ENCODE assay signal across 7 mouse cellular contexts in genomic region chr5:148678285-148678937, GRCm38 (mm10).
DNase-seq lines count a peak whose midpoint lies in the region; ATAC-seq and TF ChIP-seq lines count a peak whose summit lies in the region.
"Not testable (repeated sequence)": the region's sequence is repeated elsewhere in the genome, so short reads cannot be mapped to it uniquely, and the experiment has no call there.

No protein-coding gene starts in this region.

- peaks cover 16% of the 10 kb centered on the region for H3K9me3 ChIP-seq in CH12.LX (replicated peaks; ENCODE audit: low read length)

- H3K4me2 ChIP-seq in CH12.LX (ENCODE audit: insufficient read depth, low read depth, poor library complexity, severe bottlenecking): not testable (repeated sequence)

- DNase-seq in B cell, adult 2 months: peak; percentile 45 to 48
- DNase-seq in CH12.LX (ENCODE audit: extremely low read depth): peak; percentile 38
- peak; percentile 77 for DNase-seq in induced T-regulatory cell, adult 2 months (ENCODE audit: low read depth)
- peak; percentile 44 for DNase-seq in naive thymus-derived CD4-positive, alpha-beta T cell, adult 2 months (ENCODE audit: low read depth)
- not testable (repeated sequence) for DNase-seq in spleen, adult 2 months (ENCODE audit: low read depth in 1 of 2, low spot score in 2 of 2)

- peaks cover 4 to 17% of the 10 kb centered on the region in 2 experiments; a peak in 3 of 4 replicates for H3K4me1 ChIP-seq in CH12.LX (ENCODE audit: control insufficient read depth in 1 of 2, insufficient read depth in 2 of 2)
- peaks cover 11% of the 10 kb centered on the region for H3K4me1 ChIP-seq in bone marrow macrophage, adult 2 months (ENCODE audit: control insufficient read depth, insufficient read depth, low read length)
- not testable (repeated sequence) for H3K4me1 ChIP-seq in spleen, adult 2 months (ENCODE audit: control insufficient read depth, insufficient read depth, insufficient read length)

- WGBS in spleen, adult 2 months: 64% methylated on average over 12 of the region's 12 CpGs

- TF ChIP-seq POLR2A in CH12.LX (IDR thresholded peaks at IDR 0.05; ENCODE audit: low read depth, low read length); bone marrow macrophage, adult 2 months (IDR thresholded peaks at IDR 0.05; ENCODE audit: borderline replicate concordance, low read depth, low read length); spleen, adult 2 months (IDR thresholded peaks at IDR 0.05; ENCODE audit: low read depth, low read length): not testable (repeated sequence)

- not testable (repeated sequence) for TF ChIP-seq RAD21 in CH12.LX (IDR thresholded peaks at IDR 0.05; ENCODE audit: low read depth, low read length)

- ATAC-seq in megakaryocyte, adult 5-6 weeks (ENCODE audit: poor library complexity, severe bottlenecking): peak; percentile 46; the same call in 1 of the 2 replicates

- not testable (repeated sequence) for H3K27ac ChIP-seq in CH12.LX (ENCODE audit: insufficient read depth, low read depth)
- peak overlapping the region; percentile 95 for H3K27ac ChIP-seq in bone marrow macrophage, adult 2 months (ENCODE audit: insufficient read depth, low read depth, low read length)
- peak overlapping the region; percentile 65 for H3K27ac ChIP-seq in spleen, adult 2 months (ENCODE audit: insufficient read depth, low read length)

- H3K36me3 ChIP-seq in CH12.LX (replicated peaks in 1 of 2; ENCODE audit: control insufficient read depth in 1 of 2, insufficient read depth in 1 of 2, low read length in 1 of 2); spleen, adult 2 months (ENCODE audit: control insufficient read depth, insufficient read depth, low read length): not testable (repeated sequence)

- H3K27me3 ChIP-seq in CH12.LX (replicated peaks); spleen, adult 2 months (ENCODE audit: control insufficient read depth, insufficient read depth, low read length): not testable (repeated sequence)

- dilution Hi-C loops in CH12.LX (cut with MboI; ENCODE audit: extremely low pct_ligation_motif_present, extremely low pct_unique_long_range_greater_than_20kb, low sequenced_read_pairs): not testable (repeated sequence)

- not testable (repeated sequence) for H3K79me2 ChIP-seq in CH12.LX (replicated peaks; ENCODE audit: control insufficient read depth, extremely low read depth, insufficient read depth, poor library complexity, severe bottlenecking)

- TF ChIP-seq CTCF in CH12.LX (conservative IDR thresholded peaks at IDR 0.05 in 1 of 2, IDR thresholded peaks at IDR 0.05 in 1 of 2; ENCODE audit: low read depth in 2 of 2, low read length in 2 of 2); bone marrow macrophage, adult 2 months (IDR thresholded peaks at IDR 0.05; ENCODE audit: low read depth, low read length); spleen, adult 2 months (IDR thresholded peaks at IDR 0.05; ENCODE audit: extremely low read depth, insufficient read depth, insufficient read length, insufficient replicate concordance): not testable (repeated sequence)

- 0 out of 2 replicates have a peak, but pooled peaks have one; percentile 14 for TF ChIP-seq EP300 in CH12.LX (IDR thresholded peaks at IDR 0.05; ENCODE audit: low read length)

- not testable (repeated sequence) for H3K4me3 ChIP-seq in CH12.LX (replicated peaks in 1 of 3; ENCODE audit: low read depth in 2 of 3, low read length in 2 of 3, poor library complexity in 1 of 3); bone marrow macrophage, adult 2 months (ENCODE audit: insufficient read depth, low read length); spleen, adult 2 months (ENCODE audit: extremely low read depth, insufficient read depth, insufficient read length)

- H3K9ac ChIP-seq in CH12.LX (ENCODE audit: insufficient read depth, low read depth): not testable (repeated sequence)

- in situ Hi-C loops in CH12.LX (cut with MboI; ENCODE audit: low pct_ligation_motif_present, low pct_unique_long_range_greater_than_20kb, low sequenced_read_pairs): not testable (repeated sequence)

TF ChIP-seq in CH12.LX, 34 proteins besides CTCF, POLR2A, EP300 and RAD21:
- peak; percentile 26; the same call in 1 of the 2 replicates for TF ChIP-seq TCF12 (IDR thresholded peaks at IDR 0.05; ENCODE audit: low read depth, low read length)
- peak; percentile 67; the same call in 1 of the 2 replicates for TF ChIP-seq TBP (conservative IDR thresholded peaks at IDR 0.05; ENCODE audit: low read depth, low read length)
- peak; percentile 37; the same call in 1 of the 2 replicates for TF ChIP-seq ETS1 (conservative IDR thresholded peaks at IDR 0.05; ENCODE audit: low read depth, low read length)
TF ChIP-seq in CH12.LX: peak in this region for 3; not testable (repeated sequence) for 31.
